Mouse (Mus musculus) intestine, postnatal 0 days (tissue): Measurements from ENCODE around the gene Ovca2. TPM values are rescaled to one million over a fixed set of nuclear protein-coding genes. Genes with fewer than 3 reads are reported as not detected.

ENCODE experiments used
- ATAC-seq: fragments of 200-750 bp; cut with Nextera tagmentation; 2 replicates; pipeline ENCODE4 v1.8.0; 2017; ENCODE audit warnings: mild to moderate bottlenecking, moderate TSS enrichment, moderate library complexity
- H3K27ac ChIP-seq: fragments of 300-500 bp; sonication (generic); 2 replicates; pipeline ENCODE4 v1.5.1; 2014; ENCODE audit warnings: mild to moderate bottlenecking, low read depth, low read length, moderate library complexity
- H3K27me3 ChIP-seq: fragments of 300-500 bp; sonication (generic); replicated peaks from 2 replicates; pipeline ENCODE4 v1.6.1; 2014; ENCODE audit warnings: low read length, mixed read lengths; ENCODE audit not compliant: control insufficient read depth, insufficient read depth
- H3K36me3 ChIP-seq: fragments of 300-500 bp; sonication (generic); 2 replicates; pipeline ENCODE4 v1.6.1; 2014; ENCODE audit warnings: mild to moderate bottlenecking, moderate library complexity; ENCODE audit not compliant: control insufficient read depth, insufficient read depth
- H3K4me1 ChIP-seq: fragments of 300-500 bp; sonication (generic); replicated peaks from 2 replicates; pipeline ENCODE4 v1.6.1; 2014; ENCODE audit warnings: antibody characterized with exemption, low read length, mixed read lengths; ENCODE audit not compliant: control insufficient read depth, insufficient read depth
- H3K4me2 ChIP-seq: fragments of 300-500 bp; sonication (generic); replicated peaks from 2 replicates; pipeline ENCODE4 v1.6.1; 2014; ENCODE audit warnings: low read depth, mild to moderate bottlenecking, moderate library complexity
- H3K4me3 ChIP-seq: fragments of 300-500 bp; sonication (generic); 2 replicates; pipeline ENCODE4 v1.5.1; 2014; ENCODE audit warnings: low read depth, low read length
- H3K9ac ChIP-seq: fragments of 300-500 bp; sonication (generic); 2 replicates; pipeline ENCODE4 v1.6.1; 2014; ENCODE audit warnings: mild to moderate bottlenecking, low read depth, low read length
- H3K9me3 ChIP-seq: fragments of 300-500 bp; sonication (generic); 2 replicates; pipeline ENCODE4 v1.6.1; 2016; ENCODE audit warnings: mixed run types; ENCODE audit not compliant: control insufficient read depth
- CTCF ChIP-seq: sonication (generic); IDR thresholded peaks from 2 replicates; pipeline ENCODE4 v1.5.1; 2016; ENCODE audit warnings: low read depth, mild to moderate bottlenecking, control low read depth, antibody characterized with exemption, moderate library complexity
- WGBS: fragments of 180-500 bp; shearing (Covaris S2); extraction: QIAGEN DNeasy Blood & Tissue Kit; methylation state at CpG from one replicate; pipeline ENCODE4 v1.1.7; 2014; 5-methylcytosine and 5-hydroxymethylcytosine counted together
- polyA plus RNA-seq: library from polyadenylated mRNA; unstranded; fragments of >200 nt; fragmentation: Nextera tagmentation; extraction: Ambion mirVana; gene quantifications from 2 replicates; pipeline ENCODE4 v1.2.1, GENCODE M21; 2015

Ovca2 gene
- polyA plus RNA-seq, 1 experiment from 2014 or later = 21.6 TPM

DNA sequence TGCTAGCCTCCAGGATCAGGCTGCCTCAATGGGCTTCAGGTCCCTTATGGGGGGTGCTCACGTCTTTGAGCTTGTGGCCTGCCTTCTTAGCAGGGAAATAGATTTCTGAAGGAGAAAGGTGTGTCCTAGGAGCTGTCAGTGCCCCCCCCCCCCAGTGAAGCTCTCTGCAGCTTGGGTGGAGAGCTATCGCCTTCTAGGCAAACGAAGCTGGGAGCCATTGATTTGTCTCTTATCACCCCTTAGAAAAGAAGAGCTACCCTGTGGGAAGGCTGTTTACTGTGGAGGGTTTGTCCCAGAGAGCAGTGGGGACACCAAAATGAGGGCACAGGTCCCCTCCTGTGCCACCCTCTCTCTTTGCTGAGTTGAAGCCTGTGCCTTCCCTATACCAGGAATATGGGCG lies 31.5 kb upstream of the Ovca2 start:
- peaks cover 2% of the 10 kb centered on the region; the same call in 1 of the 2 replicates for H3K4me1 ChIP-seq
- no peaks in the 10 kb centered on the region; the same call in 1 of the 2 replicates for H3K36me3 ChIP-seq
- no peak for ATAC-seq
- no peaks in the 10 kb centered on the region for H3K9me3 ChIP-seq
- WGBS = 73% methylated on average over 4 of the region's 4 CpGs
- H3K27me3 ChIP-seq = no peaks in the 10 kb centered on the region
- H3K9ac ChIP-seq = no peak overlapping the region
- H3K4me2 ChIP-seq = no peak overlapping the region
- no peak for TF ChIP-seq CTCF
- H3K4me3 ChIP-seq = no peak overlapping the region
- no peak overlapping the region for H3K27ac ChIP-seq

DNA sequence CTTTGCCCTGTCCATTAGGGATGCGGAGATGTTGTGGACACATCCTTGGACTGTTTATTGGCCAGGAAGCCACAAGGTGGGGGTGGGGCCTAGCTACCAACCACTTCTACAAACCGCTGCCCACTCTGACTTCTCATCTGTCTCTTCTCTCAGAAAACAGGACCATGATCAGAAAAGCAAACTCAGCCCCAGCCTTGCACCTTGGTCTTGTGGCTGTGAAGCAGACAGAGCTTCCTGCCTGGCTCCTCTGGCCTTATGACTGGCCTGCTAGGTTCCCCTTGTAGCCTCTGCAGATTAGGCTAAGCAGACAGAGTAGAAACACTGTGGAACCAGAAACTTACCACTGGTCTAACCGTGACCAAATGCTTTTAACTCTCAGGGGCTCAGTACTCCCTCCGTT lies 30.7 kb upstream of the Ovca2 start:
- 80% methylated on average over 4 of the region's 4 CpGs for WGBS

DNA sequence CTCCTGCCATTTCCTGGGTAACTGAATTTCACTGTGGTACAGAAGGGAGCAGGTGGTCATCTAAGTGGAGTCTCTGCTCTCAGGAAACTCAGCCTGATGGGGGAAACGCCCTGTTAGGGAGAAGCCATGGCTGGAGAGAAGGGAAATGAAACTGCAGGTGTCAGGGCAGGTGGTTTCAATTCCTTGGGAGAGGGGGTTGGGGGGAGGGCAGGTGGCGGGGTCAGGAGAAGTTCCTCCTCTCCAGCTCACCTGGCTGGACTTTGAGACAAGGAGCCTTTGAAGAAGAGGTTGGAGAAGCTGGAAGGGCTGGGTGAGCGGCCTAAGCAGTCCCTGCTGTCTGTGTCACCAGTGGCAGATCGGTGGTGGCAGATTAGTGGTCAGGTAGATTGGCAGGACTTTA lies 27.7 kb upstream of the Ovca2 start:
- no peaks in the 10 kb centered on the region for H3K27me3 ChIP-seq
- ATAC-seq = peak; percentile 79
- WGBS = 42% methylated on average over 4 of the region's 4 CpGs

More for the DNA sequence above, 30.7 kb upstream of the Ovca2 start:
- Histone ChIP-seq H3K27ac (no peak overlapping the region), H3K4me1 (peaks cover 2% of the 10 kb centered on the region; the same call in 1 of the 2 replicates), H3K27me3 (no peaks in the 10 kb centered on the region), H3K9ac (no peak overlapping the region), H3K9me3 (no peaks in the 10 kb centered on the region), H3K4me2 (no peak overlapping the region), H3K36me3 (no peaks in the 10 kb centered on the region; the same call in 1 of the 2 replicates), H3K4me3 (no peak overlapping the region)
- TF ChIP-seq CTCF = no peak
- ATAC-seq = no peak

DNA sequence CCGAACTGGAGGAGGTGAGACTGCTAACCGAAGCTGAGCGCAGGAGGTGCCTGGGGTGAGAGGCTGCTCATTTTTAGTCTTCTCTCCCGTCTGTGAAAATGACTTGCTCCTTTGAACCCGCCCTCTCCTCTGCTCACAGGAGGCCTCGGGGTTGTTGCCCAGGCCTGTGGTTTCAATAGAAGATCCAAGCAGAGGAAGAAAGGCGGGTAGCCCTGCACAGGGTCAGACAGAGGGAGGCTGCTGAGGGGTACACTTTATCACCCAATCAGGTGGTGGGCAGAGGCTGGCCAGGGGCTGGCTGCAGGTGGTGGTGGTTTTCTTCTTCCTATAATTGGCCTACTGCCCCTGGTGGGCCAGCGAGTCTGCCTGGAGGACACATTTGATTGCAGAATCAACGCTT lies 25.8 kb upstream of the Ovca2 start:
- no peak for ATAC-seq

More for the DNA sequence above, 27.7 kb upstream of the Ovca2 start:
- Histone ChIP-seq H3K9me3 (no peaks in the 10 kb centered on the region), H3K27ac (no peak overlapping the region), H3K4me1 (no peaks in the 10 kb centered on the region; the same call in 1 of the 2 replicates), H3K9ac (no peak overlapping the region), H3K36me3 (no peaks in the 10 kb centered on the region), H3K4me3 (no peak overlapping the region), H3K4me2 (peak overlapping the region; percentile 17; the same call in 1 of the 2 replicates)
- no peak for TF ChIP-seq CTCF

DNA sequence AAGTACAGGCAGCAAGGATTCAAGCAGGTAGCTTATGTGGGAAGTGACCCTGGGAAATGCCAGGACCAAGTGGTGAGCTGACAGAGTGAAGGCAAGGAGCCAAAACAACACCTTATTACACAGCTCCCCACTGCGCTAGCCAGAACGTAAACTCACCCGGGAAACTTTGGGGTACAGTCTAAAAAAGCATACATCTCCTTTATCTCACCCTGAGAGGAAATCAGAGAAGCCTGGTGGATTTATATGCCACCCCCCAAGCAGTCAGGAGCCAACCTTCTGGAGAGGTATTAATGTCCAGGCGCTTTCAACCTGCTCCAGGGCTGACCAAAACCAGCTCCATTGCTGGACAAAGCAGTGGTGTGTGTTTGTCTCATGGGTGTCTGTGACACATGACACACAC lies 25.3 kb upstream of the Ovca2 start:
- H3K4me3 ChIP-seq = no peak overlapping the region
- H3K27me3 ChIP-seq = no peaks in the 10 kb centered on the region
- H3K4me1 ChIP-seq = no peaks in the 10 kb centered on the region; the same call in 1 of the 2 replicates
- no peaks in the 10 kb centered on the region for H3K9me3 ChIP-seq
- 91% methylated on average over 4 of the region's 4 CpGs for WGBS
- H3K27ac ChIP-seq = no peak overlapping the region
- no peak for ATAC-seq
- no peak overlapping the region for H3K4me2 ChIP-seq
- H3K36me3 ChIP-seq = no peaks in the 10 kb centered on the region
- no peak overlapping the region for H3K9ac ChIP-seq
- no peak for TF ChIP-seq CTCF

More for the DNA sequence above, 25.8 kb upstream of the Ovca2 start:
- Histone ChIP-seq H3K9me3 (no peaks in the 10 kb centered on the region), H3K27me3 (no peaks in the 10 kb centered on the region), H3K27ac (no peak overlapping the region), H3K4me2 (no peak overlapping the region), H3K4me3 (no peak overlapping the region), H3K4me1 (no peaks in the 10 kb centered on the region; the same call in 1 of the 2 replicates), H3K9ac (no peak overlapping the region), H3K36me3 (no peaks in the 10 kb centered on the region)
- no peak for TF ChIP-seq CTCF
- 64% methylated on average over 9 of the region's 9 CpGs for WGBS

DNA sequence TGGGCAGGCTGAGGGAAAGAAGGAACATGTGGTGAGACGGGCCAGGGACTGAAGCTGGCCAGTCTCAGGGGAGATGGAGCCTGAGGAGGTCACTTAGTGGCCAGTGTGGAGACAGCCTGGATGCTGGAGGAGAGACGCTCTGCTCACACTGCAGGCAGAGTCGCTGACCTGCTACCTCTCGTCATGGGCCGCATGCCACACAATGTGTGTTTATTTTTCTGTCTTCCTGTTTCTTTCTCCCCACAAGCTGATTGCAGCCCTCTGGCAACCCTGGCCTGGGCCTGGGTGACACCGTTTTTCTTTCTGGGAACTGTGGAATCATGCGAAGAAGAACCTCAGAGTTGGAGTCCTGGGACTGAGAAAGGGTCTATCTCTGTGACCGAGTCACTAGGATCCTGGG lies 23.1 kb upstream of the Ovca2 start:
- WGBS = 61% methylated on average over 8 of the region's 8 CpGs
- Histone ChIP-seq H3K4me1 (no peaks in the 10 kb centered on the region; the same call in 1 of the 2 replicates), H3K27ac (no peak overlapping the region), H3K4me3 (no peak overlapping the region), H3K27me3 (0 out of 2 replicates have a peak, but pooled peaks cover 3% of the 10 kb centered on the region), H3K4me2 (no peak overlapping the region), H3K9ac (no peak overlapping the region), H3K36me3 (no peaks in the 10 kb centered on the region), H3K9me3 (no peaks in the 10 kb centered on the region)
- no peak for ATAC-seq
- TF ChIP-seq CTCF = no peak

DNA sequence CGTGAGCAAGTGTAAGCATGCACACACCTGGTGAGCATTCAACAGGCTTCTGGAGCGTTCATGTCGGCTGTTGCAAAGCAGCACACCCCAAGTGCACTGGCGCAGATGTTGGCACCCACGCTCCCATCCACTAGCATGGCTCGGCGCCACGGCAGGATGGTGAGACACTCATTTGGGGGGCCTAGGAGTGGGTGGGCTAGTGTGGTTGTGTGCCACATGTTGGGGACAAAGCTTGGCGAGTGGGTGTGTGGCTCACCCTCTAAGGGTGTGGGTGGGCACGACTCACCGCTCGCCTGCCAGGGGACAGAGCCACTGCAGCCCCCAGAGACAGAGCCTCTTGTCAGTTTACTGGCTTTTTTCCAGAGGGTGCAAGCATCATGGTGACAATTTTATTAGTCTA lies 22.3 kb upstream of the Ovca2 start:
- 97% methylated on average over 12 of the region's 12 CpGs for WGBS
- no peak for TF ChIP-seq CTCF
- no peaks in the 10 kb centered on the region for H3K9me3 ChIP-seq
- H3K27me3 ChIP-seq = peaks cover 6% of the 10 kb centered on the region
- H3K4me3 ChIP-seq = no peak overlapping the region
- H3K36me3 ChIP-seq = no peaks in the 10 kb centered on the region
- no peaks in the 10 kb centered on the region; the same call in 1 of the 2 replicates for H3K4me1 ChIP-seq
- H3K9ac ChIP-seq = no peak overlapping the region
- no peak overlapping the region for H3K4me2 ChIP-seq
- no peak overlapping the region for H3K27ac ChIP-seq
- no peak for ATAC-seq
